Mouse (Mus musculus) intestine, embryonic 15.5 days (tissue): ENCODE results near the gene Camkk1. TPM values are rescaled to one million over a fixed set of nuclear protein-coding genes. Genes with fewer than 3 reads are reported as not detected.

ENCODE experiments used
- ATAC-seq: fragments of 200-750 bp; cut with Nextera tagmentation; 2 replicates; pipeline ENCODE4 v1.8.0; 2017; ENCODE audit warnings: moderate TSS enrichment, moderate library complexity
- H3K27ac ChIP-seq: fragments of 300-500 bp; sonication (generic); 2 replicates; pipeline ENCODE4 v1.5.1; 2015; ENCODE audit warnings: mild to moderate bottlenecking, inconsistent platforms
- H3K27me3 ChIP-seq: fragments of 300-500 bp; sonication (generic); replicated peaks from 2 replicates; pipeline ENCODE4 v1.6.1; 2015; ENCODE audit warnings: inconsistent platforms
- H3K36me3 ChIP-seq: fragments of 300-500 bp; sonication (generic); 2 replicates; pipeline ENCODE4 v1.6.1; 2015; ENCODE audit warnings: inconsistent platforms
- H3K4me1 ChIP-seq: fragments of 300-500 bp; sonication (generic); replicated peaks from 2 replicates; pipeline ENCODE4 v1.6.1; 2015; ENCODE audit warnings: inconsistent platforms
- H3K4me2 ChIP-seq: fragments of 300-500 bp; sonication (generic); replicated peaks from 2 replicates; pipeline ENCODE4 v1.6.1; 2015; ENCODE audit warnings: mild to moderate bottlenecking, inconsistent platforms
- H3K4me3 ChIP-seq: fragments of 300-500 bp; sonication (generic); replicated peaks from 2 replicates; pipeline ENCODE4 v1.5.1; 2015; ENCODE audit warnings: inconsistent platforms
- H3K9ac ChIP-seq: fragments of 300-500 bp; sonication (generic); 2 replicates; pipeline ENCODE4 v1.6.1; 2015; ENCODE audit warnings: inconsistent platforms
- H3K9me3 ChIP-seq: fragments of 300-500 bp; sonication (generic); 2 replicates; pipeline ENCODE4 v1.6.1; 2016; ENCODE audit warnings: inconsistent platforms
- WGBS: fragments of 180-500 bp; shearing (Covaris S2); methylation state at CpG from one replicate; pipeline ENCODE4 v1.1.7; 2015; 5-methylcytosine and 5-hydroxymethylcytosine counted together
- polyA plus RNA-seq: library from polyadenylated mRNA; unstranded; fragments of >200 nt; fragmentation: Nextera tagmentation; extraction: Ambion mirVana; gene quantifications from 2 replicates; pipeline ENCODE4 v1.2.1, GENCODE M21; 2015

The Camkk1 gene
- polyA plus RNA-seq = 8.5 and 8.6 TPM in 2 replicates

GRCm38 (mm10) chr11:73018471-73019146 is at the start of gene Camkk1:
Camkk1 (plus strand) TSS chr11:73019008.
- ATAC-seq = peak; percentile 98
- Histone ChIP-seq H3K4me1 (peaks cover 34% of the 10 kb centered on the region), H3K9ac (peak within 1 kb of the TSS; percentile 69), H3K9me3 (no peaks in the 10 kb centered on the region), H3K27ac (no peak within 1 kb of the TSS), H3K4me3 (peak within 1 kb of the TSS; percentile 74), H3K27me3 (peaks cover 16% of the 10 kb centered on the region; the same call in 1 of the 2 replicates), H3K4me2 (peak within 1 kb of the TSS; percentile 98), H3K36me3 (no peaks in the 10 kb centered on the region)
- under 1% methylated on average over 57 of the region's 57 CpGs for WGBS

- H3K9ac ChIP-seq = no peak overlapping the region
- no peak overlapping the region for H3K4me3 ChIP-seq
- no peaks in the 10 kb centered on the region for H3K9me3 ChIP-seq
- no peaks in the 10 kb centered on the region for H3K4me1 ChIP-seq
- H3K36me3 ChIP-seq = no peaks in the 10 kb centered on the region
- ATAC-seq = no peak
- H3K4me2 ChIP-seq = no peak overlapping the region
- H3K27ac ChIP-seq = no peak overlapping the region
- H3K27me3 ChIP-seq = no peaks in the 10 kb centered on the region
- 79% methylated on average over 13 of the region's 13 CpGs for WGBS
Observed at GRCm38 (mm10) chr11:72974995-72975503, 43.8 kb upstream of the Camkk1 start.

- Histone ChIP-seq H3K9me3 (no peaks in the 10 kb centered on the region), H3K27me3 (no peaks in the 10 kb centered on the region), H3K27ac (no peak overlapping the region), H3K9ac (no peak overlapping the region), H3K4me2 (no peak overlapping the region), H3K4me1 (peaks cover 5% of the 10 kb centered on the region), H3K36me3 (no peaks in the 10 kb centered on the region), H3K4me3 (no peak overlapping the region)
- no peak for ATAC-seq
- 87% methylated on average over 9 of the region's 9 CpGs for WGBS
Observed at GRCm38 (mm10) chr11:72982516-72982915, 36.3 kb upstream of the Camkk1 start.

- Histone ChIP-seq H3K4me2 (no peak overlapping the region), H3K4me3 (no peak overlapping the region), H3K4me1 (peaks cover 5% of the 10 kb centered on the region), H3K36me3 (no peaks in the 10 kb centered on the region), H3K9ac (no peak overlapping the region), H3K9me3 (no peaks in the 10 kb centered on the region), H3K27ac (no peak overlapping the region), H3K27me3 (no peaks in the 10 kb centered on the region)
- 40% methylated on average over 5 of the region's 5 CpGs for WGBS
- ATAC-seq = no peak
Observed at GRCm38 (mm10) chr11:72983283-72983682, 35.5 kb upstream of the Camkk1 start.

GRCm38 (mm10) chr11:72986745-72987144 is 32.1 kb upstream of the Camkk1 start:
- Histone ChIP-seq H3K27ac (no peak overlapping the region), H3K4me1 (peaks cover 20% of the 10 kb centered on the region), H3K4me2 (no peak overlapping the region), H3K36me3 (no peaks in the 10 kb centered on the region), H3K9me3 (no peaks in the 10 kb centered on the region), H3K27me3 (no peaks in the 10 kb centered on the region), H3K9ac (no peak overlapping the region), H3K4me3 (no peak overlapping the region)
- ATAC-seq = peak; percentile 43; the same call in 1 of the 2 replicates
- WGBS = 65% methylated on average over 5 of the region's 5 CpGs

- ATAC-seq = no peak
- WGBS = 58% methylated on average over 5 of the region's 5 CpGs
- no peak overlapping the region for H3K4me3 ChIP-seq
- no peaks in the 10 kb centered on the region for H3K27me3 ChIP-seq
- no peaks in the 10 kb centered on the region for H3K36me3 ChIP-seq
- no peak overlapping the region for H3K9ac ChIP-seq
- no peak overlapping the region for H3K4me2 ChIP-seq
- H3K9me3 ChIP-seq = no peaks in the 10 kb centered on the region
- H3K4me1 ChIP-seq = peaks cover 25% of the 10 kb centered on the region
- no peak overlapping the region for H3K27ac ChIP-seq
Observed at GRCm38 (mm10) chr11:72987234-72987633, 31.6 kb upstream of the Camkk1 start.

- 66% methylated on average over 5 of the region's 5 CpGs for WGBS
- Histone ChIP-seq H3K27ac (no peak overlapping the region), H3K4me1 (peaks cover 26% of the 10 kb centered on the region), H3K27me3 (no peaks in the 10 kb centered on the region), H3K4me2 (no peak overlapping the region), H3K9ac (no peak overlapping the region), H3K36me3 (no peaks in the 10 kb centered on the region), H3K4me3 (no peak overlapping the region), H3K9me3 (no peaks in the 10 kb centered on the region)
- no peak for ATAC-seq
Observed at GRCm38 (mm10) chr11:72987807-72988206, 31.0 kb upstream of the Camkk1 start.

GRCm38 (mm10) chr11:72989044-72989443 is 29.8 kb upstream of the Camkk1 start:
- 73% methylated on average over 6 of the region's 6 CpGs for WGBS
- Histone ChIP-seq H3K9ac (no peak overlapping the region), H3K9me3 (no peaks in the 10 kb centered on the region), H3K27me3 (no peaks in the 10 kb centered on the region), H3K4me1 (peaks cover 26% of the 10 kb centered on the region), H3K36me3 (no peaks in the 10 kb centered on the region), H3K4me2 (no peak overlapping the region), H3K27ac (no peak overlapping the region), H3K4me3 (no peak overlapping the region)
- ATAC-seq = peak; percentile 42

- Histone ChIP-seq H3K9me3 (no peaks in the 10 kb centered on the region), H3K27me3 (no peaks in the 10 kb centered on the region), H3K36me3 (no peaks in the 10 kb centered on the region), H3K9ac (no peak overlapping the region), H3K4me1 (peaks cover 26% of the 10 kb centered on the region), H3K27ac (no peak overlapping the region), H3K4me3 (no peak overlapping the region), H3K4me2 (no peak overlapping the region)
- WGBS = 80% methylated on average over 9 of the region's 9 CpGs
- no peak for ATAC-seq
Observed at GRCm38 (mm10) chr11:72990688-72991087, 28.1 kb upstream of the Camkk1 start.

- no peaks in the 10 kb centered on the region for H3K9me3 ChIP-seq
- no peak overlapping the region; the same call in 1 of the 2 replicates for H3K4me2 ChIP-seq
- ATAC-seq = peak; percentile 70
- H3K27me3 ChIP-seq = no peaks in the 10 kb centered on the region
- peak overlapping the region; percentile 49 for H3K27ac ChIP-seq
- WGBS = 31% methylated on average over 9 of the region's 9 CpGs
- H3K9ac ChIP-seq = no peak overlapping the region
- H3K4me1 ChIP-seq = peaks cover 25% of the 10 kb centered on the region
- no peaks in the 10 kb centered on the region for H3K36me3 ChIP-seq
- no peak overlapping the region for H3K4me3 ChIP-seq
Observed at GRCm38 (mm10) chr11:72991961-72992360, 26.8 kb upstream of the Camkk1 start.

- no peak overlapping the region for H3K4me2 ChIP-seq
- H3K4me1 ChIP-seq = peaks cover 19% of the 10 kb centered on the region
- H3K36me3 ChIP-seq = no peaks in the 10 kb centered on the region
- no peak overlapping the region for H3K27ac ChIP-seq
- no peak overlapping the region for H3K9ac ChIP-seq
- no peak for ATAC-seq
- H3K4me3 ChIP-seq = no peak overlapping the region
- H3K27me3 ChIP-seq = no peaks in the 10 kb centered on the region
- 83% methylated on average over 6 of the region's 6 CpGs for WGBS
- no peaks in the 10 kb centered on the region for H3K9me3 ChIP-seq
Observed at GRCm38 (mm10) chr11:72996346-72996745, 22.5 kb upstream of the Camkk1 start.

- WGBS = 90% methylated on average over 2 of the region's 2 CpGs
- H3K9ac ChIP-seq = no peak overlapping the region
- H3K4me3 ChIP-seq = no peak overlapping the region
- no peak for ATAC-seq
- no peaks in the 10 kb centered on the region for H3K9me3 ChIP-seq
- H3K4me2 ChIP-seq = no peak overlapping the region
- no peak overlapping the region for H3K27ac ChIP-seq
- H3K36me3 ChIP-seq = no peaks in the 10 kb centered on the region
- no peaks in the 10 kb centered on the region for H3K27me3 ChIP-seq
- H3K4me1 ChIP-seq = peaks cover 16% of the 10 kb centered on the region
Observed at GRCm38 (mm10) chr11:72996781-72997180, 22.0 kb upstream of the Camkk1 start.
